Mouse (Mus musculus) heart, postnatal 36 days (tissue): ENCODE measurements around the gene Rita1. TPM values are rescaled to one million over a fixed set of nuclear protein-coding genes. Genes with fewer than 3 reads are reported as not detected.

Experiments used
- DNase-seq, 2 experiments: peaks; one replicate each; pipeline ENCODE4 v3.0.0; 2021 to 2022
- intact Hi-C: fragments of 180-260 bp; cut with DNase I; formaldehyde crosslinking; loops from one replicate; pipeline ENCODE4 v1.15.1; 2025
- total RNA-seq, 2 experiments: library from RNA; stranded (reverse); gene quantifications; 2 replicates each; pipeline ENCODE4 v1.2.3; 2021

Gene Rita1
- total RNA-seq, 2 experiments from 2014 or later: 15.0 to 17.1 TPM

DNA sequence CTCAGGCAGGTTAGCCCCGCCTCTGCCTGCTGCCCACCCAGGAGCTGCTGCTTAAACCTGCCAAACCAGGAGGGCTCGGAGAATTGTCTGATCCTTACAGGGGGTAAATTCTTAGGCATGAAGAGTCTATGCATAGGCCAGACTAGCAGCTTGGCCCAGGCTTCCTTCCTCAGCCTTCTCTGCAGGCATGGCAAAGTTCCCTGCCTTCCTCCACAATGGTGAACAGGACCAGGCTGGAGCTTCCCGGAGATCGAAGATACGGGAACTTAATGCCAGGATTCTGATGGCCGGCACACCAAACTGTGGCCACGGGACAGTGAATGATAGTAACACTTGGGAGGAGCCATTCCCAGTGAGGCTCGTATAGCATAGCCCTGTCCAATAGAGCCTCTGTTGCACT, 54.3 kb downstream of the Rita1 start:
- DNase-seq: no peak
- intact Hi-C loops: no loop called here

DNA sequence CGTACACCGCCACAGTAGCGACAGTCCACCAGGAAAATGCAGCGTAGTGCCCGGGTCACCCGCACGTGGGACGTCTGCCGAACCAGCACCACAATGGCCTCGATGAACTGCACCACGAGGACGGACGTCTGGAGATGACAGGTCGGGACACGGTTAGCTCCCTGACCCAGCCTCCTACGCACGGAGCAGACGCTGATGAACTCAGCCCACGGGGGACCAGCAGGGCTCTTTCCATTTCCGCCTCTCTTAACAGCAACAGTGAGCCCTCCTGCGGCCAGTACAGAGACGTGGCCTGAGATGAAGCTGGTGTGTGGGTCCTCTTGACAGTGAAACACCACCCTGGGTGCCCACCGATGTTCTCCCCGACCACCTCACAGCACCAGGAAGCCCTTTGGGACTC, 56.5 kb downstream of the Rita1 start:
- intact Hi-C loops: no loop called here

GRCm38 (mm10) chr5:120550673-120551072, 61.7 kb downstream of the Rita1 start:
- no peak for DNase-seq
- intact Hi-C loops: no loop called here

More for the DNA sequence above, 56.5 kb downstream of the Rita1 start:
- DNase-seq: no peak

GRCm38 (mm10) chr5:120550137-120550536, 62.3 kb downstream of the Rita1 start:
- no peak for DNase-seq
- intact Hi-C loops: no loop called here

DNA sequence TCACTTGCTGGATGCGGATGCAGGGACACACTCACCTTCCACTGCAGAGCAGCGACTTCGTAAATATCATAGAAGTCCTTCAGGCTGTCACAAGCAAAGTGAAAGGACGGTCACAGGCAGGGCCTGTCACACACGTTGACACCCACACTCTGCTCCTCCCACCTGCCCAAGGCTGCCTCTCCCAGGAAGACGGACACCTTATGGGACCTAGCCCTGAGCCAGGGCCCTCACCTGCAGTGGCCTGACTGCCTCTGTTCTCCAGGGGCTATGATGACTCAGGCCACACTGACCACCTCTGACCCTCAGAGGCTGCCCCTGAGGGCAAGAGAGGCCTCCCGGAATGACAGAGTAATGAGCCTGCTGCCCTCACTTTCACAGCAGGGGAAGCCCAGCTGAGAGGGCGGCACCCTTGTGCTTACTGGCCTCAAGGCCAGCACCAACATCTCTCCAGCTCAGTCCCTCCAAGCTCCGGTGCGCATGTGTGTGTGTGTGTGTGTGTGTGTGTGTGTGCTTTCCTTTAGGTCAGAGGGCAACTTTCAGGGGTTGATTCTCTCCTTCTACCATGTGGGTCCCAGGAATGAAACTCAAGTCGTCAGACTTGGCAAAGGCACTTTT, 64.0 kb downstream of the Rita1 start:
- DNase-seq: no peak
- intact Hi-C loops: no loop called here

Other genes starting within 250 kb of the Rita1 start
- not detected for gene Lhx5, start 180.9 kb downstream of the Rita1 start, total RNA-seq
- gene Sdsl, start 139.8 kb downstream of the Rita1 start, total RNA-seq: 1 to 10 TPM; 8.3 to 9.1 TPM
- 1 to 10 TPM; 1.2 to 2.2 TPM for gene Sds, start 136.1 kb downstream of the Rita1 start, total RNA-seq
- 10 to 100 TPM; 37.3 to 49.8 TPM for gene Plbd2, start 109.0 kb downstream of the Rita1 start, total RNA-seq
- 10 to 100 TPM; 12.5 to 13.9 TPM for gene Slc8b1, start 101.4 kb downstream of the Rita1 start, total RNA-seq
- 10 to 100 TPM; 32.5 to 36.0 TPM for gene Tpcn1, start 23.9 kb downstream of the Rita1 start, total RNA-seq
- not detected for gene Iqcd, start 23.6 kb downstream of the Rita1 start, total RNA-seq
- gene Ddx54, start 150 bp upstream of the Rita1 start, total RNA-seq: 10 to 100 TPM; 22.2 to 24.3 TPM
- not detected for gene Cfap73, start 21.6 kb upstream of the Rita1 start, total RNA-seq
- not detected for gene Rasal1, start 36.2 kb upstream of the Rita1 start, total RNA-seq
- gene Dtx1, start 99.3 kb upstream of the Rita1 start, total RNA-seq: 1 to 10 TPM; 1.8 to 1.9 TPM
- gene Oas2, start 137.3 kb upstream of the Rita1 start, total RNA-seq: 1 to 10 TPM in 1 of 2 experiments, under 1 TPM in 1; 0.80 to 2.4 TPM
- under 1 TPM in 1 of 2 experiments, not detected in 1; 0.51 TPM for gene Oas3, start 165.1 kb upstream of the Rita1 start, total RNA-seq
- not detected for gene Oas1e, start 182.9 kb upstream of the Rita1 start, total RNA-seq
- under 1 TPM; 0.62 to 0.89 TPM for gene Oas1c, start 199.9 kb upstream of the Rita1 start, total RNA-seq
- not detected for gene Oas1f, start 234.8 kb upstream of the Rita1 start, total RNA-seq
- gene Oas1h, start 248.8 kb upstream of the Rita1 start, total RNA-seq: not detected